Mouse (Mus musculus) stomach, postnatal 0 days (tissue): ENCODE data around the gene Pakap. TPM values are rescaled to one million over a fixed set of nuclear protein-coding genes. Genes with fewer than 3 reads are reported as not detected.
A peak's percentile ranks its signal among the peaks of the same experiment; 100 is the strongest.

Experiments used
- ATAC-seq: fragments of 200-750 bp; cut with Nextera tagmentation; 2 replicates; pipeline ENCODE4 v1.8.0; 2017; ENCODE audit not compliant: low FRiP score, low TSS enrichment
- DNase-seq: peaks from one replicate; pipeline ENCODE4 v3.0.0-alpha.2; 2016; ENCODE audit warnings: low spot score
- H3K27ac ChIP-seq: fragments of 300-500 bp; sonication (generic); replicated peaks from 2 replicates; pipeline ENCODE4 v1.5.1; 2014; ENCODE audit warnings: mild to moderate bottlenecking, control low read depth
- H3K27me3 ChIP-seq: fragments of 300-500 bp; sonication (generic); 2 replicates; pipeline ENCODE4 v1.6.1; 2014; ENCODE audit warnings: low read length; ENCODE audit not compliant: control insufficient read depth, insufficient read depth
- H3K36me3 ChIP-seq: fragments of 300-500 bp; sonication (generic); 2 replicates; pipeline ENCODE4 v1.6.1; 2014; ENCODE audit warnings: low read length, mixed read lengths; ENCODE audit not compliant: control insufficient read depth, insufficient read depth
- H3K4me1 ChIP-seq: fragments of 300-500 bp; sonication (generic); replicated peaks from 2 replicates; pipeline ENCODE4 v1.6.1; 2014; ENCODE audit warnings: antibody characterized with exemption; ENCODE audit not compliant: control insufficient read depth, insufficient read depth
- H3K4me2 ChIP-seq: fragments of 300-500 bp; sonication (generic); replicated peaks from 2 replicates; pipeline ENCODE4 v1.6.1; 2014; ENCODE audit warnings: low read depth, mild to moderate bottlenecking, control low read depth, moderate library complexity
- H3K4me3 ChIP-seq: fragments of 300-500 bp; sonication (generic); 2 replicates; pipeline ENCODE4 v1.5.1; 2014; ENCODE audit warnings: low read depth, low read length, control low read depth
- H3K9ac ChIP-seq: fragments of 300-500 bp; sonication (generic); 2 replicates; pipeline ENCODE4 v1.6.1; 2014; ENCODE audit warnings: mild to moderate bottlenecking, low read length, control low read depth, mixed read lengths
- H3K9me3 ChIP-seq: fragments of 300-500 bp; sonication (generic); 2 replicates; pipeline ENCODE4 v1.6.1; 2016; ENCODE audit warnings: low read length; ENCODE audit not compliant: control insufficient read depth
- CTCF ChIP-seq: IDR thresholded peaks from 2 replicates; pipeline ENCODE4 v1.5.1; 2016; ENCODE audit warnings: antibody characterized with exemption, low read depth, mild to moderate bottlenecking, moderate library complexity
- EP300 ChIP-seq: optimal IDR thresholded peaks from 2 replicates; pipeline ENCODE3; 2016; ENCODE audit warnings: antibody characterized with exemption
- WGBS: fragments of 180-500 bp; shearing (Covaris S2); extraction: QIAGEN DNeasy Blood & Tissue Kit; methylation state at CpG from one replicate; pipeline ENCODE4 v1.1.7; 2014; 5-methylcytosine and 5-hydroxymethylcytosine counted together
- polyA plus RNA-seq: library from polyadenylated mRNA; unstranded; fragments of >200 nt; fragmentation: Nextera tagmentation; extraction: Ambion mirVana; gene quantifications from 2 replicates; pipeline ENCODE4 v1.2.1, GENCODE M21; 2015

The Pakap gene
- polyA plus RNA-seq, 1 experiment from 2014 or later: 12.2 TPM

DNA sequence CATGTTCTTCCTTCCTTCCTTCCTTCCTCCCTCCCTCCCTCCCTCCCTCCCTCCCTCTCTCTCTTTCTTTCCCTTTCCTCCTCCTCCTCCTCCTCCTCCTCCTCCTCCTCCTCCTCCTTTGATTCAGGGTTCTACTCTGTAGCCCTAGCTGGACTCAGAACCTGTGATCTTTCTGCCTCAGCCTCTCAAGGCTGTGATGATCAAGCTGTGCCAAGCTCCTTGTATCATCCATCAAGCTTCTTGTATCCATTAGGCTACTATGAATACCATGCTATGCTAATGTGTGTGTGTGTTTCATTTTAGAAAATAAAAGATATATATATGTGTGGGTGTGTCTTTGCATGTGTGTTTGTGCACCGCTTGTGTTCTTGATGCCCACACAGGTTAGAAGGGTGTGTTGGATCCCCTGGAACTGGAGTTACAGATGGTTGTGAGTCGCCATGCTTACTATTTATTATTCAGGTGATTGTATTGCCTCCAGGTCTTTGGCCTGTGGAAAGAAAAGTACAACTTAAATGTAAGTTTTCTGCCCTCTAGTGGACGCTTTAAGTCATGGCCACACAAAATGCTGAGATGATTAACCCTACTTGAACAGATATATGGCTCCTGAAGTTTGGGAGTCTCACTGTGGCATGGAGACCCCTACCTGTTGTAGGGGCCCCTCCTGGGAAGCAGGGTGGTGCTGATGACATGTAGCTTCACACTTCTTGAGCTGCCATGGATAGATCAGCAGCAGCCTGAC is 359.7 kb downstream of the Pakap start:
- WGBS: 20% methylated on average over 3 of the region's 3 CpGs
- H3K36me3 ChIP-seq: no peaks in the 10 kb centered on the region
- no peak overlapping the region for H3K9ac ChIP-seq
- H3K27ac ChIP-seq: no peak overlapping the region
- no peak overlapping the region for H3K4me2 ChIP-seq
- no peaks in the 10 kb centered on the region for H3K9me3 ChIP-seq
- peak; percentile 64 for ATAC-seq
- no peaks in the 10 kb centered on the region for H3K27me3 ChIP-seq
- DNase-seq: no peak
- H3K4me1 ChIP-seq: no peaks in the 10 kb centered on the region
- TF ChIP-seq CTCF: peak; percentile 81
- TF ChIP-seq EP300: no peak
- no peak overlapping the region for H3K4me3 ChIP-seq

DNA sequence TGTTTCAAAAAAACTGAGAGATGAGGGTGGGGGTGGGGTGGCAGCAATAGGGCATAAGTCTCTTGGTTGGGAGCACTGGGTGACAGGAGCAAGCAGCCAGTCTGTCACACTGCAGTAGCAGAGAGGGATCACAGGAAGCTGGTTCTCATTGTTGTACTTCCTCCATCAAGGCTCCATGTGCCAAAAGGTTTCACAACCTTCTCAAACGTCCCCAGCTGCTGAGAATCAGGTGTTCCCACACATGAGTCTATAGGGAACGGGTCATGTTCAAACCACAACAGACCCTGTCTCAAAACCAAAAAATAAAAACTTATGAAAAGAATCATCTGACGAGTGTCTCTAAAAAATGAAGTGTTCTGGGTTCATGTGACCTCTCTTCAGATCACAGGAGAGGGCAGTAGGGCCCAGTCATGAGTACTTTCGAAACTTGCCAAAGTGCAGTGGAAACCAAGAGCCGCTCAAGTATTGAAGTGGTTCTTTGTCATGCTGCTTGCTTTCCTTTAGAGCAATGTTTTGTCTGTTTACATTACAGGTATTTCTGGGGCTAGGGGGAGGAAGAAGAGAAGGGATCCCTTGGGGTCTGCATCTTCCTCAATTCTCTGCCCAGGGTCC is 362.7 kb downstream of the Pakap start:
- no peaks in the 10 kb centered on the region for H3K9me3 ChIP-seq
- H3K9ac ChIP-seq: no peak overlapping the region
- H3K4me2 ChIP-seq: no peak overlapping the region
- H3K27ac ChIP-seq: no peak overlapping the region
- 65% methylated on average over 5 of the region's 5 CpGs for WGBS
- H3K4me1 ChIP-seq: no peaks in the 10 kb centered on the region
- no peak for TF ChIP-seq CTCF
- TF ChIP-seq EP300: no peak
- DNase-seq (no peak), ATAC-seq (no peak)
- no peaks in the 10 kb centered on the region for H3K27me3 ChIP-seq
- H3K4me3 ChIP-seq: no peak overlapping the region
- H3K36me3 ChIP-seq: no peaks in the 10 kb centered on the region

GRCm38 (mm10) chr4:57934181-57934580 is 366.2 kb downstream of the Pakap start:
- H3K4me1 ChIP-seq: no peaks in the 10 kb centered on the region
- no peak for ATAC-seq
- no peaks in the 10 kb centered on the region for H3K27me3 ChIP-seq
- no peaks in the 10 kb centered on the region for H3K36me3 ChIP-seq
- no peak for DNase-seq
- H3K9me3 ChIP-seq: no peaks in the 10 kb centered on the region
- H3K9ac ChIP-seq: no peak overlapping the region
- no peak overlapping the region for H3K4me3 ChIP-seq
- TF ChIP-seq EP300: no peak
- TF ChIP-seq CTCF: no peak
- WGBS: 66% methylated on average over 5 of the region's 5 CpGs
- H3K4me2 ChIP-seq: no peak overlapping the region
- no peak overlapping the region for H3K27ac ChIP-seq

GRCm38 (mm10) chr4:57937292-57937691 is 369.3 kb downstream of the Pakap start:
- Histone ChIP-seq H3K9ac (no peak overlapping the region), H3K36me3 (no peaks in the 10 kb centered on the region), H3K4me1 (no peaks in the 10 kb centered on the region), H3K4me3 (no peak overlapping the region), H3K27me3 (no peaks in the 10 kb centered on the region), H3K4me2 (no peak overlapping the region), H3K9me3 (no peaks in the 10 kb centered on the region), H3K27ac (no peak overlapping the region)
- 66% methylated on average over 6 of the region's 6 CpGs for WGBS
- TF ChIP-seq EP300 (no peak), CTCF (no peak)
- ATAC-seq (no peak), DNase-seq (no peak)

DNA sequence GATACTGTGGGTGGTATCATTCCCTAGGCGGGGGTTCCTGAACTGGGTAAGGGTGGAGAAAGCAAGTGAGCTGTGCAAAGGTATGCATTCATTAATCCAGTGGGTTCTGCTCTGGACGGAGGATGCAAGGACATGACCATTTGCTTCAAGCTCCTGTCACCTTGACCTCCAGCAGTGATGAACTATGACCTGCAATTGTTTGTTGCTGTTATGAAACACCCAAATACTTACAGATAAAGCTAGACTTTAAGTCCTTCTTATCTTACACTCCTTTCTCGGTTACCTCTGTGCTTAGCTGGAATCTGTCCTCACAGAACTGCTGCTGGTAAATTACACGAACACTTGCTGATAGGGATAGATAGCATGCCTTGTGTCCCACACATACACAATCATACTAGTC is 372.7 kb downstream of the Pakap start:
- peaks cover 9% of the 10 kb centered on the region for H3K36me3 ChIP-seq
- H3K27ac ChIP-seq: no peak overlapping the region
- ATAC-seq: no peak
- H3K27me3 ChIP-seq: no peaks in the 10 kb centered on the region
- 73% methylated on average over 4 of the region's 4 CpGs for WGBS
- TF ChIP-seq EP300 (no peak), CTCF (no peak)
- no peaks in the 10 kb centered on the region for H3K4me1 ChIP-seq
- no peak overlapping the region for H3K4me3 ChIP-seq
- no peaks in the 10 kb centered on the region for H3K9me3 ChIP-seq
- H3K9ac ChIP-seq: no peak overlapping the region
- H3K4me2 ChIP-seq: no peak overlapping the region
- DNase-seq: no peak

DNA sequence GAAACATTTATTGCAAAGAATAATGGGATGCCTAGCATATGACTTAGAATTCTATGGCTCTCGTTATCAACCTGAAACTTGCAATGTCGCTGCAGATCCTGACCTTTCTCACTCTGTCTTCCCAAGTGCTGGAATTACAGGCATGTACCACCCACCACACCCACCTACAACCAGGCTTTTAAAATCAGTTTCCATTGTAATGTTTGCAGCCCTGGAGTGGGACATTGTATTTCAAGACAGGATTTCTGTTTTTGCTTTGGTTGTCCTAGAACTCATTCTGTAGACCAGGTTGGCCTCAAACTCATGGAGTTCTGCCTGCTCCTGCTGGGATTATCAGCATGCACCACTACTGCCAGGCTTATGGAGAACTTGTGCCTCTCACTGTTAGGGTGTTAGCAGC is 374.9 kb downstream of the Pakap start:
- WGBS: 87% methylated on average over 2 of the region's 2 CpGs

More for the DNA sequence above, 374.9 kb downstream of the Pakap start:
- no peak overlapping the region for H3K9ac ChIP-seq
- no peak for DNase-seq
- no peak overlapping the region for H3K4me2 ChIP-seq
- no peak overlapping the region for H3K4me3 ChIP-seq
- ATAC-seq: no peak
- no peaks in the 10 kb centered on the region for H3K9me3 ChIP-seq
- H3K4me1 ChIP-seq: no peaks in the 10 kb centered on the region
- H3K27ac ChIP-seq: no peak overlapping the region
- TF ChIP-seq EP300: no peak
- no peak for TF ChIP-seq CTCF
- H3K27me3 ChIP-seq: no peaks in the 10 kb centered on the region
- peaks cover 17% of the 10 kb centered on the region for H3K36me3 ChIP-seq

Other genes starting within 250 kb of the Pakap start
- gene Palm2, start 133.9 kb upstream of the Pakap start, polyA plus RNA-seq: 1.5 and 1.7 TPM in 2 replicates
- gene Akap2, start 149.5 kb downstream of the Pakap start, polyA plus RNA-seq: 10.5 and 11.4 TPM in 2 replicates